Mouse (Mus musculus): Measurements from ENCODE around the gene Vapa.
A peak's percentile ranks its signal among the peaks of the same experiment; 100 is the strongest.

Gene Vapa

DNA sequence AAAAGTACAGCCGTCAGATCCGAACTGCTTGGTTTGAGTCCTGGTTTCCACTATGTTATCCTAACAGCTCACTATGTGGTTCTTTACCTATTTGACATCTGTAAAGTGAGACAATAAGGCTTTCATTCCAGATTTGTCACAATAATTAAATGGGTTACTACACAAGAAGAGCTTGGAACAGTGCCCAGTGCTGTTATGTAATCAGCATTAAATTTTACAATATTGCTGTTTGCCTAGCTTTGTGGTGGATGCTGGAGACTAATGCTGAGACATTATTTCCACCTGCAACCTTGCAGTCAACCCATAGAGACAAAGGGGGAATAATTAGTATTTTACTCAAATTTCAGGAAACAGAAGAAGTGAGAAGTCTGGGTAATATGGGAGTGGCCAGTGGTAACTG is 5.1 kb upstream of the Vapa start:
- DNase-seq: no peak

DNA sequence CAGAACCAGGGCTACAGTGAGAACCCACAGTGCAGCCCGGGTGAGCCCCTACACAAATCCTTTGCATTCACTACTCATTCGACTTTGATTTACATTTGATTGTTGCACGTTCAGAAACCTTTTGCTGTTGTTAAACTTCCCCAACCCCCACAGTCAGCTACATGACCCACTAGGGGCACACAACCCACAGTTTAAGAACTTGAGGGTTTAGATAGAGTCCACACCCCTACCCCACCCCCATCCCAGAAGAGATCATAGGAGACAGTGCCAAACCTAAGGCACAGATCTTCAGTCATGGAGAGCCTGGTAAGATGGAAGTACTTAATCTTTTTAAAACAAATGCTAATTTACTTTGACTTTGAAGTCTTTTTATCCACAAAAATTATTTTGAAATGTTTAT is 2.3 kb upstream of the Vapa start:
- DNase-seq: no peak

DNA sequence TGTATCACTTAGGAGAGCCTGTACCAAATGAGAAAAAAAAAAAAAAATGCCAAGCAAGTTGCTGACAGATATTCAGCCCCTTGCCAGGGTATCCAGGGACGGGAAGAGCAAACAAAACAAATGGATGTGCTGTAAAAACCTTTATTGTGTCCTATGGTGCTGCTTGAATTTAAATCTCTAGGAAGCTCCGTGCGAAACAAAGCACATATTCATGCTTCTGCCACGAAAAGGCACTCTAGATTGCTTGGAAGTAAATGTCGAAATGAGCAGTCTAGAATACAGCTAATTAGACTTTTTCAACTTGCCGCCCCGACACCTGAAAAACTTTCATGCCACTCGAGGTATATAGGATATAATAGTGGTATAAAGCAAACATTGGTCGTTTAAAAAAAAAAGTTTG is 1.1 kb upstream of the Vapa start:
- DNase-seq: no peak

DNA sequence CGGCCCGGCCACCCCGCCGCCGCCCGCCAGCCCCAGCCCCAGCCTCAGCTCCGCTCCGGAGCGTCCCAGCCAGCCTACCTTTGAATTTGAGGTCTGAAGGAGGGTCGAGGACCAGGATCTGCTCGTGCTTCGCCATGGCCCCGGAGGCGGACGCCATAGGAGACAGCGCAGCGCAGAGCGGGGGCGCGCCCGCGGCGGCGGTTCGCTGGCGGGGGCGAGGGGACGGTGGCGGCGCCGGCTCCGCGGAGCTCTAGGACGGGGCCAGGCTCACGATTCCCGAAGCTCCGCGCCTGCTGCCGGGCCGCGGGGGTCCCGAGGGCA is 253 bp downstream of the Vapa start:
- DNase-seq: no peak

DNA sequence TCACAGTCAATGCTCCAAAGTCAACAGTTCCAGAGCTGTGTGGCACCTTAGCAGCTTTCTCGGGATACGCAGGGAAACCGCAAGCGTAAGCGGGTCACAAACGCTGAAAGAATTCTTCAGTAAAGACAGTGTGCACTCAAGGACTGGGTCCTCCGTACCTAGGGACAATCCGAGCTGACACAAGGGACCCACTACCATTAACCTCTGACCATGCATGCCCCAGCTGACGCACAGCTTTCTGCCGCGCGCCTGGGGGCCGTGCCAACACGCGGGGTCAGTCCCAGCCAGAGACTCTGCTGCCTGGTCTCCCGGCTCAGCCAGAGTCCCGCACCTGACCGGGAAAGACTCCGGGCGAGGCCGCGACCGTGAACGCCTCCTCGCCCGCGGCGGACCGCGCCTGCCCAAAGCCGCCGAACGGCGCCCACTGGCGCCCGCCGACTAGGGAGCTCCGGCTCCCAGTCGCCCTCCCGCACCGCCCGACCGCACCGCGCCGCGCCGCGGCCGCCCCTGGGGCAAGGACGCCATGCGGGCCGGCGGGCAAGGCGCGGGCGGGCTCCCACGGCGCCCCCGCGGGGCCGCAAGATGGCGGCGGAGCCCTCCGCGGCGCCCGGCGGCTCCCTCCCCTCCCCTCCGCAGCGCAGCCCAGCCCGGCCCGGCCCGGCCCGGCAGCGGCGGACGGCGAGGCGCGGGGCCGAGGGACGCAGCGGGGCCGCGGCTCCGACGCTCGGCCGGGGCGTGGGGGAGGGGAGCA is 789 bp downstream of the Vapa start:
- peak; percentile 42 for DNase-seq

DNA sequence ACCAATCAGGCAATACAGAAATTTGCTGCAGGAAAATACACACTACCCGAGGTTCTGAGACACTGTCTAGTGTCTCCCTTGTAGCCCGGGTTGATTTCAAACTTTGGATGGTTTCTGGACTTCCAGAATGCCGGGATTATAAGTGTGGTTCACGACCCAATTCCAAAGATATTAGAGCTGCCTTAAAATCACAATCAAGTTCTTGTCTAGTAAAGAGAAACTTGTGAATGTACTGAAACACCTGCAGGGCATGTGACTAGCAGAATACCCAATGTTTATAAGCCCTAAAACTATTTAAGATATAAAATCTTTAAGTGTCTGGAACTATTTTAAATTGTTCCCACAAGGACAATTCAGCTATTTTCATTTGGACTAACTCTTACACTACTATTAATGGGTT is 1.6 kb downstream of the Vapa start:
- DNase-seq: no peak

DNA sequence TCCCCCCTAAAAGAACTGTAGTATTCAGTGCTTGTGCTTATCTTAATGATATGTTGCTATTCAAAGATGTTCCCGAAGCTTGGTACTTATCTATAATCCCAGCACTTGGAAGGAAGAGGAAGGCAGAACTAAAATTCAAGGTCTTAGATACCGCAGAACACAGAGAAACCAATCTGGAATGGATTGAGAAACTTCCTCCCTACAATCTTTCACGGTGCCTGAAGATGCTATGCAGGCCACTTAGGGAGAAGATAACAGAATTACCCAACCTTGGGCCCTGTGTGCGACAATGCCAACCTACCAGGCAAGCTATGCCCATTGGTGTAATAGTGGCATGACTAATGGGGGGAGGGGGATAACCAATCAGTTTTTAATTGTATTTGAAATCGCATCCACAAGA is 4.6 kb downstream of the Vapa start:
- DNase-seq: no peak

DNA sequence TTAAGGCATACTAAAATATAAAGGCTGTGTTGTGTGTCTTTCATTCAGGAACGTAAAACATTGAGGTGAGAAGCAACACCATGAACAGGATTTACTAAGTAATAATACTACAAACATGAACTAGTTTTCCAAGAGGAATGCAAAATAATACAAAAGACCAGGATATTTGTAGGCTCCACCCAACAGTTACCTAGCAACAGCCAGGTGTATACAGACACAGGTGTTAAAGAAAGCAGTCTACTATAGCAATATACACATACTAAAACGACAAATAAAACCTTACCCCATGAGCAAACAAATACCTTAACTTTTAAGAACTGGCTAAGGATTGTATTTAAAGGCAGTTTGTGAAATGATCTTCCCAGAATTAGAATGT is 5.1 kb downstream of the Vapa start:
- DNase-seq: no peak

DNA sequence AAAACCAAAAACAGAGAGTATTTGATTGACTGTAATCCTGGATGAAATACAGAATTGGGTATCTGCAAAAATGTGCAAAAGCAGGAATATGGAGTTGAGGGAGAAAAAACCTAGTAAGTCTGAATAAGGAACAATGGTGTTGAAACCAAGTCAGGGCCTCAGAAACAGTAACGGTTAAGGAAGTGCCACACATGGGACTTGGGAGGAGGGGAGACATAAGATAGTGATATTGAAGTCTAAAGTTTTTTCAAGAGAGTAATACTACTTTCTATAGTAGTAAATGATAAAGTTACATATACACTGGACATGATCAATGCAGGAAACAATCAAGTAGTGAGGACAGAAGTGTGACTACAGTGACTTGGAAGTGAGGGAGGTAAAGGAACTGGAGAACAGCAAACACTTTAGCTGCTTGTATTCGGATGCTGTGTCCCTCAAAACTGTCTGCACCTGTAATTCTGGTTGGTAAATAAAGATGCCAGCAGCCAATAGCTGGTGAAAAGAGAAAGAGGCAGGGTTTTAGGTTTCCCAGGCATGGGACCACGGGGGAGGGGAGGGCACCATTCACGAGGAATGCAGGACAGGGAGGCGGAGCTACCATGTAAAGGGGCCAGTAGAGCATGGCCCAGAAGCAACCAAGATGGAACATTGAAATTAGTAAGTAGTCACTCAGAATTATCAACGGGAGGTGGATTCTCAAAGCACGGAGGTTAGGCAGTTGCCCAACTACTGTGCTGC is 5.6 kb downstream of the Vapa start:
- no peak for DNase-seq

DNA sequence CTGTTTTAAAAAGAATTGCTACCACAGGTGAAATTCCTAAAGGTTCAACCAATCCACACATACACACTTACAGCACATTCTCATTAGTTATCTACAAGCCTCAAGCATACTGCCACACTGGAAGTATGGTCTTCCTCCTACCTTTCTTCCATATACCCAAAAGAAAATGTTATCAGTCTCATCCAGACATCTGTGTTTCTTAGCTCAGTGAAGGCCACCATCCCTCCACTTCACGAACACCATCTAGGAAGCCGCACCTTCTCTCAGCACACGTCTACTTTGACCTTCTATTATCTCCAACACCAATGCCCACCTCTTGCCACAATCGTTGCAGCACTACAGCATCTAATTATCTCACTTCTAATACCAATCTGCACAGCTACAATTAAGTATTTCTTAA is 7.3 kb downstream of the Vapa start:
- DNase-seq: no peak

DNA sequence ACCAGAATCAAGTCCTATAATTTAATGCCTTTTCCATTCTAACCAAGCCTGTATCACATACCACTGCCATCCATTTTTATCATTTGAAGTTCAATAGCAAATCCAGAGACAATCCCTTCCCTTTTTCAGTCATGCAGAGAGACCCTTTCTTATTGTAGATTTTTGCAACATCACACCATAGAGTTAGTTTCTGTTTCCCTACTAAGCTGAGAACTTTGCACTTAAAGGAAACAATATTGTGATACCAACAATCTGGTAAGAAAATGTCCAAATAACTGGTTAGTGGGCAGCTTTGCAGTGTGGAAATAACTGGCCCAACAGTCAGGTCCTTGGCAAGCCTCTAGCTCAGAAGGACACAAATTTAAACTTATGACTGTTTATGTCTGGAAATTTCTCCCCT is 8.5 kb downstream of the Vapa start:
- DNase-seq: no peak

DNA sequence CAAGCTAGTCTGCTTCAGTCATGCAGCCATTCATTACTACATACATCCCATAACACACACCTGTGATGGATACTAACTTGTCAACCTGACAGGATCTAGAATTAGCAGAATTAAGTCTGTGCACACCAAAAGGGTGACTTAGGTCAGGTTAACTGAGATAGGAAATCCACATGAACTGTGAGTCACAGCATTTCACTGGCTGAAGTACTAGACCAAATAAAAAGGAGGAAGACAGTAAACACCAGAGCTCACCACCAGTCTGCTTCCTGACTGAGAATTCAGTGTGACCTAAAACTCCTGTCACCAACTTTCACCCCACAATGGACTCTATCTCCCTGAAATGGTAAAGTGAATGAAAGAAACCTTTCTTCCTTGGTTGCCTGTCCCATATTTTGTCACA is 9.0 kb downstream of the Vapa start:
- DNase-seq: no peak

DNA sequence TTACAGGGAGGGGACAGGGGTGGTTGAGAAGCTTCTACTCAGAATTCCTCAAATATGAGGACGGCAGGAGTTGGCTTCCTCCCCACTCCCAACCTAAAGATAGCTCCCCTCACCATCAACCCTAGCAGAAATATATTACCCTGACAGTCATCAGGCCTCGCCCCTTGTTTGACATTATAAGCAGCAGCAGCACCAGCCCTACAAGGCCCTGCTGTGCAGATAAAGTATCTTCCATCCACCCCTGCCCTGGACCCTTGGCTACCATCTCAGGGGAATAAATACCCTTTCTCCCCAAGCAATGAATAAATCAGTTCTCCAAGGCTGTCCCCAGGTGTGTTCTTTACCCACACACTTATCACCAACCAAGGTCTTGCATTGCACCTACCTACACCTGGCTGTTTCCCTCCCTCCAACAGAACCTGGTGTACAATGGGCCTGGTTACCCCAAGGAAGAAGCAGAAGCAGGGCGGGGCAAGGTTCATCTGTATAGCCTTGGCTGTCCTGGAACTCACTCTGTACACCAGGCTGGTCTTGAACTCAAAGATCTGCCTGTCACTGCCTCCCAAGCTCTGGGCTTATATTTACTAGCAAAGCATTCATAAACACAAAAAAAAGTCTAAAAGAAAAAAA is 15.4 kb downstream of the Vapa start:
- no peak for DNase-seq

DNA sequence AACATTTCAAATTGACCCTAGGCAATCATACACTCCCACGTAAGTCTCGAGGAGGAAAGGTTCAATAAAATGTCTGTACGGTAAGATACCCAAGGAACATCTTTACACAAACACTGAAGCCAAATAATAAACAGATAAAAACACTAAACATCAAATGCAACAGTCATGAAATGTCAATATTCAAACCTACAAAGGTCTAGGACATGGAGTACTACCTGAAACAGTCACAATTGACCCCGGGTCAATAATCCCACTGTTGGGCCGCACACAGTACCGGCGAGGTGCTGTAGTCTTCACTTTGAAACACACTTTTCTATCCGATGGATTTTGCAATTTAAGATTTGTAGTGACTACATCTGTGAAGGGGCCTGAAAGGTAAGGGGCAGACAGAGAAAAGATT is 18.7 kb downstream of the Vapa start:
- no peak for DNase-seq

DNA sequence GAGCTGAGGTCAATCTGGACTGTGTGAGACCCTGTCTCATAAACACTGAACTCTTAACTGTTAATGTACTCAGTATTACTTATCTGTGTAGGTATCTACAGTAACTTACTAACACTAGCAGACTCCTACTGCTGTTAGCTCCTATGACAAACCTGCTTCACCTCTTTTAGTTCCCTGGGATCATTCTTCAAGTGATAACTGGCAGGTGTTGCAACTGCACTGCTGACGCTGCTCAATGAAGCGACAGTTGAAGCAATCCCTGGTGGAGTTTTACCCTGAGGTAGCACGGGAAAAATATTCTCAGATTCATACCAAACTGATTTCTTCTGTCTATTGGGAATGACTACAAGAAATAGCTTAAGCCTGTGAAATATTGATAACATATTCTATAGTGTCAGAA is 26.5 kb downstream of the Vapa start:
- DNase-seq: no peak

DNA sequence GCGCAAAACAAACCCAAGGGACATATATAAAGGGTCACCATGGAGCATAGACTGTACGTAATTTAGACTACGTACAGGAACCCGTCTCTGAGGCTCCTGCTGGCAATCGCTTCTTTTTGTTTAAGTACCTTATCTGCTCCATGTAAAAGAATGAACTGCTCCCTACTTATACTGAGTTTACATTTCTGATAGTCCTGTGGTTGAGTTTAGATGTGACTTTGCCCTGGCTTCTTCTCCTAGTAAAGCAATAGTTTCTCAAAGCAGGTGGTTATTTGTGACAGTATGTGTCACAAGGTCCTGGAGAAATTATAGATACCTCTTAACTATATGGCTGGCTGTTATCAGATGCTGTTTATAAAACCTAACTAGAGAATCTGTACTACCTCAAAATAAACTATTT is 31.9 kb downstream of the Vapa start:
- DNase-seq: no peak

DNA sequence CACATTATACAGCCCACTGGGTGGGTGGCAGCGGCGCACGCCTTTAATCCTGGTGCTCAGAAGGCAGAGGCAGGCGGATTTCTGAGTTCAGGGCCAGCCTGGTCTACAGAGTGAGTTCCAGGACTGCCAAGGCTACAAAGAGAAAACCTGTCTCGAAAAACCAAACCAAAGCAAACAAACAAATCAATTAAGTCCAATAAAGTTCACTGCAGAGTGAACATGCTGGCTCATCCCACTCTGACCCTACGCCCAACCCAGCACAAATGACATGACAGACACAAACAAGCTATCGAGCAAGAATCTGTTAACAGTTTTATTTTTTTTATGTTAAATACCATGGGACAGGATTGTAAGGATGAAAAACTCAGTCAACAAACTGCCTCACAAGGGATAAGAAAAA is 33.6 kb downstream of the Vapa start:
- DNase-seq: no peak

DNA sequence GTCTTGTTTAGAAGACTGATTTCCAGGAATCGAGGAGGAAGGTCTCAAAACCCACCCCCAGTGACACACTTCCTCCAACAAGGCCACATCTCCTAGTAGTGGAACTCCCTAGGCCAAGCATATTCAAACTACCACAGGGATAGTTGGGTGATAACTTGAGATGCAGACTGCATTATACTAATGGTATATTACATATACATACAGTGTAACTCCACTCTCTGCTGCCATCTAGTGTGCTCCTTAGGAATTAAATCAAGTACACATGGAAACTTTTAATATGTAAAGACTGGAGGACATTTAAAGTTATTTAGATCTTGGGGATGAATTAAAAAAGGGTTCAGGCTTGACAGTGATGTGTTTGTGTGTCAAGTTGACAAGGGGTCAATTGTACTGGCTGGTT is 38.0 kb downstream of the Vapa start:
- no peak for DNase-seq

DNA sequence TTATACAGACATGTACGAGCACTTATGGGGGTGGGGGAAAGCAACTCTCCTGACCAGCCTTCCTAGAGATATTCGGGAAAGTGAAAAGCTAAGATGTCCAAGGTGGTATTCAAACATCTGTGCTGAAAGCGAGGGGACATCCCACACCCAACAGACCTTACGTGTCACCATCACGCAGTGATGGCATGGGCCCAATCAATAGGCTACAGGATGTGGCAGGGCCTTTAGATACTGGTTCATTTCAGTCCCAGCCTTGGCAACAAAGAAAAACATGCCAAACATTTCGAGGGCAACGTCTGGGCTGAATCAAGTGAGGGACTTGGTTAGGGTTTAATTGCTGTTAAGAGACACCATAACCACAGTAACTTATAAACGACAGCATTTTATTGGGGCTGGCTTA is 38.5 kb downstream of the Vapa start:
- no peak for DNase-seq

DNA sequence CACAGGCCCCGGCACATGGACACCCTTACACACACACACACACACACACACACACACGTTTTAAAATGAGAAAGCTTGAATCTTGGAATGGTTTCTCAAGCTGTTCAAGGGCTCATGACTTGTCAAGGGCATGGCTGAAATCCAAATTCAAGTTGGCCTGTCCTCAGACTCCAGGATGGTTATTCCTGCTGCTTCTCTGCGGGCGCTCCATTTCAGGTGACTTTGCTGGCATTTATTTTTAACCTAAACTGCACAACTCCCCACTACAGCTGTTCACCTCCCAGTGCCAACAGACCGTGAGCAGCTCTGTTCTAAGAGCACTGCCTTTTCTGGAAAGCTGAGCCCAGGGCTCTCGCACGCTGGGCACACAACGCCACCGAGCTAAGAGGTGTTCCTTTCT is 41.5 kb downstream of the Vapa start:
- DNase-seq: no peak

DNA sequence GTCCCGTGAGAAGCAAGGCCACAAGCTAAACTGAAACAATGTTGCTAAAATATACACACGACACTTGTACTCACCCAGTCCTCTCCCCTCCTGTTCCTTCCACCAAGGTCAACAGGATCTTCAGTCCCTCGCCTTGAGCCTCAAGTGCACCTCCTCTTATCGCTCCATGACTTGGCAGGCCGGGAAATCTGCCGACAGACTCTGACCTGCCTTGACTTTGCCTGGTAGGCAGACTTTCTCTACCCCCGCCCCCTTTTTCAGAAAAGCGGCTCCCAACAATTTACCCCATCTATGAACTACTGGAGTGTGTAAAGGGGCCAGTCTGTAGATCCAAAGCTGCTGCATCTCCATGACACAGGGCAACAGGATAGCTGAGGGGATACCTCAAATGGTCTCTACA is 41.9 kb downstream of the Vapa start:
- DNase-seq: no peak

DNA sequence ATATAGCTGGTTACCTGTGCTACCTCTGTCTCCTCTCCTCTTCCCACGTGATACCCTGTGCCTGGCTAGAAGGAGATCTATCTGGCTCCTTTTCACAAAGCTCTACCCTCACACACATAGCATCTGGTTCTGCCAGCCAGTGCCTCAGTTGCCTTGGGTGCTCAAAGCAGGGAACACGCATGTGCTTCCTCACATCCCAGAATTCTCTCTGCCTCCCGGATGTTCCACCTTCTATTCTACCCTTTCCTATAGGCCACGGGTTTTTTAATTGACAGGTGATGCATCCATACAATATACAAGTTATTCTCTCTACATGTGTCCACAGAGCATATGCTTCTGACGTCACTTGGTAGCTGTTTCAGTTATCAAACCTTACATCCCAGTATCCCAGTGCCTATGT is 49.2 kb downstream of the Vapa start:
- no peak for DNase-seq

DNA sequence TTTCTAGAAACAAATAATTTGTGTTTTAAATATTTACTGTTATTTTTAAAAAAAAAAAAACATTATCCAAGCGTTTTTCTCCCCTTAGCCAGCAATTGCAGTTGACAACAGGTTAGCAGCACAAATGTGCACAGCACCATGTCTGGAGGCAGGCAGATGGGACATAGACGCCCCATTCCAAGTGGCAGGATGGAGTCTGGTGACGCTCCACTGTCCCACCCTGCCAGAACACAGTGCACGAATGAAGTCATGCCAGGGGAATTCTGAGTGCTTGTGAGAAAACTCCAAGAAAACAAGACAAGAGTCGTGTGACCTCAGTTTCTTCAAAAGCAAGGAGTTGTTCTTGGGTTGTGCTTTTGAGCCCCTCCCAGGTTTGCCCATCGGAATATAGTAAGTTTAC is 50.0 kb downstream of the Vapa start:
- no peak for DNase-seq

DNA sequence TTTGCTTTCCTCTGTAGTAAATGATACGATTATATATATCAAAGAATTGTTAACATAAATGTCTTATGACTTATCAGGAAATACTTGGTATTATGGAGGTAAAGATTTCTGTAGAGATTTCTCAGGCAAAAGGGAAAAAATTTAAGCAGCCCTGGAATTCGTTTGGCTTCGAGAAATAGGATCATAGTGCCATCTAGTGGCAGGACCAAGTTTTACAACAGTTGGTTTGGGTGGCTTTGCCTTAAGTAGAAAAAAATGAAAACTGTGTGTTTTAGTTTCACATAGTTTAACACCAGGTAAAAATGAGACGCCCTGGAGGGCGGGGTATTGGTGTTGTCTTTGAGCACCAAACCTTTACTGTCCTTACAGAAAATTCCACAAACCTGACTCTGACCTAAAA is 50.6 kb downstream of the Vapa start:
- peak; percentile 86 for DNase-seq

Data from right cerebral cortex, postnatal 4 days (tissue).